Mouse (Mus musculus): ENCODE results near the gene Ier5l. TPM values are rescaled to one million over a fixed set of nuclear protein-coding genes. Genes with fewer than 3 reads are reported as not detected.

The Ier5l gene
- total and polyA plus RNA-seq, 3 experiments, result 0.31 to 0.98 (median 0.51) TPM

DNA sequence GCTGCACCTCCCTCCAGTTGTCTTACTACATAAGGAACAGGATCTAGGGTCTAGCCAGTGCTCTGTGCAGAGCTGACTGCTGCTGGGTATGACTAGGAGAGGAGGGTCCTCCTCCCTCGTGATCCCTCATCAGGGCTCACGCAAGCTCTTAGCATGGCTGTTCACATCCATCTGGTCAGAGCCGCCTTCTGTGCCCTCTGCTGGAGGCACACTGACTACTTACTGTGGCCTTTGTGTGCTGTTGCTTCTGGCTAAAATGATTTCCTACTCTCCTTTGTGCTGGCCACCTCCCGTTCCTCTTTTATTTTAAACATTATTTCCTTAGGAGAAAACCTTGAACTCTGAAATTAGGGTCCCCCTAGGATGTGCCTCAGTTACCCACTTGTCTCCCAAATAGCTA lies 37.2 kb downstream of the Ier5l start:
- H3K4me2 ChIP-seq (ENCODE audit: insufficient read depth, low read depth, poor library complexity, severe bottlenecking), result no peak overlapping the region
- H3K9me3 ChIP-seq (replicated peaks; ENCODE audit: low read length), result no peaks in the 10 kb centered on the region
- H3K36me3 ChIP-seq (replicated peaks in 1 of 2; ENCODE audit: control insufficient read depth in 1 of 2, insufficient read depth in 1 of 2, low read length in 1 of 2), result peaks cover 61 to 86% of the 10 kb centered on the region in 2 experiments
- H3K27ac ChIP-seq (ENCODE audit: insufficient read depth, low read depth), result no peak overlapping the region
- no peaks in the 10 kb centered on the region for H3K79me2 ChIP-seq (replicated peaks; ENCODE audit: control insufficient read depth, extremely low read depth, insufficient read depth, poor library complexity, severe bottlenecking)
- H3K9ac ChIP-seq (ENCODE audit: insufficient read depth, low read depth), result no peak overlapping the region
- H3K4me1 ChIP-seq (ENCODE audit: control insufficient read depth in 1 of 2, insufficient read depth in 2 of 2), result peaks cover 4 to 15% of the 10 kb centered on the region in 2 experiments
- dilution Hi-C loops (cut with MboI; ENCODE audit: extremely low pct_ligation_motif_present, extremely low pct_unique_long_range_greater_than_20kb, low sequenced_read_pairs) (no loop called here), in situ Hi-C loops (cut with MboI; ENCODE audit: low pct_ligation_motif_present, low pct_unique_long_range_greater_than_20kb, low sequenced_read_pairs) (loop anchor here (5.0 to 10.0 kb wide), 3 partner anchors 35 to 498 kb away; partner anchors contain the start of gene Ier5l)
- no peak for DNase-seq (ENCODE audit: extremely low read depth)
- H3K27me3 ChIP-seq (replicated peaks), result no peaks in the 10 kb centered on the region
- no peak overlapping the region for H3K4me3 ChIP-seq (replicated peaks in 1 of 3; ENCODE audit: low read depth in 2 of 3, low read length in 2 of 3, poor library complexity in 1 of 3)
- TF ChIP-seq POLR2AphosphoS2 (IDR thresholded peaks at IDR 0.05; ENCODE audit: low read depth, low read length), result no peak
- TF ChIP-seq CTCF (conservative IDR thresholded peaks at IDR 0.05 in 1 of 2, IDR thresholded peaks at IDR 0.05 in 1 of 2; ENCODE audit: low read depth in 2 of 2, low read length in 2 of 2), result no peak
- no peak for TF ChIP-seq BHLHE40 (IDR thresholded peaks at IDR 0.05; ENCODE audit: low read depth, low read length)
- no peak for TF ChIP-seq KAT2A (IDR thresholded peaks at IDR 0.05; ENCODE audit: insufficient replicate concordance, low read length)
- TF ChIP-seq JUN (IDR thresholded peaks at IDR 0.05; ENCODE audit: insufficient read depth, low read depth, low read length), result no peak
- no peak for TF ChIP-seq UBTF (IDR thresholded peaks at IDR 0.05; ENCODE audit: low read depth, low read length)
- no peak for TF ChIP-seq JUND (conservative IDR thresholded peaks at IDR 0.05; ENCODE audit: low read depth, low read length)
- TF ChIP-seq CHD2 (IDR thresholded peaks at IDR 0.05; ENCODE audit: low read length), result no peak
- TF ChIP-seq SMC3 (IDR thresholded peaks at IDR 0.05; ENCODE audit: low read depth, low read length), result no peak
- no peak for TF ChIP-seq MXI1 (IDR thresholded peaks at IDR 0.05; ENCODE audit: low read depth, low read length)

DNA sequence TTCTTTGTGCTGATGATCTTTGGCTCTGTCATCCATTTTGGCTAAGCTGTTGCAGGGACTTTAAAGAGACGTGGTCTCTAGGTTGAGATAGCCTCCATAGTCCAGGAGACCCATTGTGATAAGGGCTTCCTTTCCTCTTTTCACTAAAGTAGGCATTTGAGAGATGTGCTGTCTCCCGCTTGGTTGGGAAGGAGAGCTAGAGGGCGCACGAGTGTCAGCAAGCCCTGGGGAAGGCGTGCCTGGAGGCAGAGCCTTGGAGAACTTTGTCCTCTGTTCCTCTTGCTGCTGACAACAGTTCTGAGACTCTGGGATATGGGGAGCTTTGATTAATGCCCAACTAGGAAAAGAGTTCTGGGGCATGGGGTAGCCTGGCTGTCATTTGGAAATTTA lies 37.9 kb downstream of the Ier5l start:
- Histone ChIP-seq H3K27ac (ENCODE audit: insufficient read depth, low read depth) (no peak overlapping the region), H3K9me3 (replicated peaks; ENCODE audit: low read length) (no peaks in the 10 kb centered on the region), H3K79me2 (replicated peaks; ENCODE audit: control insufficient read depth, extremely low read depth, insufficient read depth, poor library complexity, severe bottlenecking) (no peaks in the 10 kb centered on the region), H3K27me3 (replicated peaks) (no peaks in the 10 kb centered on the region), H3K4me2 (ENCODE audit: insufficient read depth, low read depth, poor library complexity, severe bottlenecking) (no peak overlapping the region), H3K4me1 (ENCODE audit: control insufficient read depth in 1 of 2, insufficient read depth in 2 of 2) (peaks cover under 1 to 9% of the 10 kb centered on the region in 2 experiments), H3K36me3 (replicated peaks in 1 of 2; ENCODE audit: control insufficient read depth in 1 of 2, insufficient read depth in 1 of 2, low read length in 1 of 2) (peaks cover 68 to 93% of the 10 kb centered on the region in 2 experiments), H3K4me3 (replicated peaks in 1 of 3; ENCODE audit: low read depth in 2 of 3, low read length in 2 of 3, poor library complexity in 1 of 3) (no peak overlapping the region), H3K9ac (ENCODE audit: insufficient read depth, low read depth) (no peak overlapping the region)
- TF ChIP-seq TCF12 (IDR thresholded peaks at IDR 0.05; ENCODE audit: low read depth, low read length) (no peak), ZMIZ1 (IDR thresholded peaks at IDR 0.05; ENCODE audit: low read depth, low read length) (no peak), CTCF (conservative IDR thresholded peaks at IDR 0.05 in 1 of 2, IDR thresholded peaks at IDR 0.05 in 1 of 2; ENCODE audit: low read depth in 2 of 2, low read length in 2 of 2) (peak; percentile 6 to 14; a peak in 3 of 4 replicates), BHLHE40 (IDR thresholded peaks at IDR 0.05; ENCODE audit: low read depth, low read length) (no peak), USF1 (IDR thresholded peaks at IDR 0.05; ENCODE audit: low read depth, low read length) (no peak)
- in situ Hi-C loops (cut with MboI; ENCODE audit: low pct_ligation_motif_present, low pct_unique_long_range_greater_than_20kb, low sequenced_read_pairs), result loop anchor here (5.0 to 10.0 kb wide), 3 partner anchors 36 to 499 kb away; partner anchors contain the start of gene Ier5l
- DNase-seq (ENCODE audit: extremely low read depth), result no peak
- dilution Hi-C loops (cut with MboI; ENCODE audit: extremely low pct_ligation_motif_present, extremely low pct_unique_long_range_greater_than_20kb, low sequenced_read_pairs), result no loop called here
